Mouse (Mus musculus) hindbrain, embryonic 11.5 days (tissue): ENCODE results near the gene C1qtnf4. TPM values are rescaled to one million over a fixed set of nuclear protein-coding genes. Genes with fewer than 3 reads are reported as not detected.

Experiments used
- ATAC-seq: fragments of 200-750 bp; cut with Nextera tagmentation; 2 replicates; pipeline ENCODE4 v1.8.0; 2017; ENCODE audit warnings: mild to moderate bottlenecking, moderate TSS enrichment, moderate library complexity; ENCODE audit not compliant: low FRiP score
- DNase-seq: peaks from one replicate; pipeline ENCODE4 v3.0.0-alpha.2; 2015; ENCODE audit warnings: low spot score
- H3K27ac ChIP-seq: fragments of 300-500 bp; sonication (generic); 2 replicates; pipeline ENCODE4 v1.5.1; 2014; ENCODE audit warnings: mild to moderate bottlenecking, low read depth, low read length
- H3K27me3 ChIP-seq: fragments of 300-500 bp; sonication (generic); 2 replicates; pipeline ENCODE4 v1.6.1; 2014; ENCODE audit warnings: mild to moderate bottlenecking, low read length, moderate library complexity, mixed read lengths; ENCODE audit not compliant: control insufficient read depth, insufficient read depth
- H3K36me3 ChIP-seq: fragments of 300-500 bp; sonication (generic); 2 replicates; pipeline ENCODE4 v1.6.1; 2014; ENCODE audit warnings: mild to moderate bottlenecking, low read length, moderate library complexity, mixed read lengths; ENCODE audit not compliant: control insufficient read depth, insufficient read depth
- H3K4me1 ChIP-seq: fragments of 300-500 bp; sonication (generic); replicated peaks from 2 replicates; pipeline ENCODE4 v1.6.1; 2014; ENCODE audit warnings: low read length, mixed read lengths; ENCODE audit not compliant: control insufficient read depth, insufficient read depth
- H3K4me2 ChIP-seq: fragments of 300-500 bp; sonication (generic); replicated peaks from 2 replicates; pipeline ENCODE4 v1.6.1; 2014; ENCODE audit warnings: mild to moderate bottlenecking, low read depth, low read length
- H3K4me3 ChIP-seq: fragments of 300-500 bp; sonication (generic); 2 replicates; pipeline ENCODE4 v1.5.1; 2014; ENCODE audit warnings: low read depth, low read length
- H3K9ac ChIP-seq: fragments of 300-500 bp; sonication (generic); 2 replicates; pipeline ENCODE4 v1.6.1; 2014; ENCODE audit warnings: low read depth, low read length
- H3K9me3 ChIP-seq: fragments of 300-500 bp; sonication (generic); 2 replicates; pipeline ENCODE4 v1.6.1; 2016; ENCODE audit warnings: low read length; ENCODE audit not compliant: control insufficient read depth
- WGBS: fragments of 180-500 bp; shearing (Covaris S2); extraction: QIAGEN DNeasy Blood & Tissue Kit; methylation state at CpG from one replicate; pipeline ENCODE4 v1.1.7; 2014; 5-methylcytosine and 5-hydroxymethylcytosine counted together
- polyA plus RNA-seq: library from polyadenylated mRNA; unstranded; fragments of >200 nt; fragmentation: Nextera tagmentation; extraction: Ambion mirVana; gene quantifications from 2 replicates; pipeline ENCODE4 v1.2.1, GENCODE M21; 2014

C1qtnf4 gene
- polyA plus RNA-seq, 1 experiment from 2014 or later: 15.1 TPM

- Histone ChIP-seq H3K27ac (no peak overlapping the region), H3K9ac (no peak overlapping the region), H3K4me1 (peaks cover 5% of the 10 kb centered on the region), H3K36me3 (0 out of 2 replicates have a peak, but pooled peaks cover 7% of the 10 kb centered on the region), H3K9me3 (no peaks in the 10 kb centered on the region), H3K4me3 (no peak overlapping the region), H3K4me2 (no peak overlapping the region), H3K27me3 (no peaks in the 10 kb centered on the region)
- WGBS: 96% methylated on average over 2 of the region's 2 CpGs
- ATAC-seq (no peak), DNase-seq (no peak)
Observed at GRCm38 (mm10) chr2:90913671-90914070, 28.0 kb downstream of the C1qtnf4 start.

GRCm38 (mm10) chr2:90915516-90915915 lies 29.9 kb downstream of the C1qtnf4 start:
- no peak for DNase-seq
- H3K4me2 ChIP-seq: no peak overlapping the region

GRCm38 (mm10) chr2:90916560-90917232 lies 31.0 kb downstream of the C1qtnf4 start:
- Histone ChIP-seq H3K27me3 (no peaks in the 10 kb centered on the region), H3K36me3 (no peaks in the 10 kb centered on the region), H3K9ac (peak overlapping the region; percentile 97), H3K4me2 (peak overlapping the region; percentile 89), H3K27ac (peak overlapping the region; percentile 80), H3K9me3 (no peaks in the 10 kb centered on the region), H3K4me3 (peak overlapping the region; percentile 68), H3K4me1 (peaks cover 5% of the 10 kb centered on the region)
- no peak for DNase-seq
- peak; percentile 22; the same call in 1 of the 2 replicates for ATAC-seq
- 33% methylated on average over 7 of the region's 7 CpGs for WGBS

More at GRCm38 (mm10) chr2:90915516-90915915, 29.9 kb downstream of the C1qtnf4 start:
- H3K4me3 ChIP-seq: no peak overlapping the region
- peaks cover 5% of the 10 kb centered on the region for H3K4me1 ChIP-seq
- no peak for ATAC-seq
- no peaks in the 10 kb centered on the region for H3K27me3 ChIP-seq
- WGBS: 85% methylated on average over 1 of the region's 1 CpGs
- H3K9me3 ChIP-seq: no peaks in the 10 kb centered on the region
- H3K9ac ChIP-seq: 0 out of 2 replicates have a peak overlapping the region, but pooled peaks have one; percentile 4
- H3K36me3 ChIP-seq: no peaks in the 10 kb centered on the region
- H3K27ac ChIP-seq: no peak overlapping the region

- WGBS: under 1% methylated on average over 70 of the region's 73 CpGs
- H3K9me3 ChIP-seq: no peaks in the 10 kb centered on the region
Observed at GRCm38 (mm10) chr2:90917233-90917998, 31.8 kb downstream of the C1qtnf4 start.

GRCm38 (mm10) chr2:90917999-90918698 lies 32.5 kb downstream of the C1qtnf4 start:
- H3K36me3 ChIP-seq: no peaks in the 10 kb centered on the region
- peak overlapping the region; percentile 97 for H3K9ac ChIP-seq
- peaks cover 5% of the 10 kb centered on the region for H3K4me1 ChIP-seq
- 13% methylated on average over 14 of the region's 16 CpGs for WGBS
- H3K27me3 ChIP-seq: no peaks in the 10 kb centered on the region
- no peaks in the 10 kb centered on the region for H3K9me3 ChIP-seq
- H3K27ac ChIP-seq: peak overlapping the region; percentile 80
- ATAC-seq: no peak; the same call in none of the 2 replicates
- peak overlapping the region; percentile 89 for H3K4me2 ChIP-seq
- H3K4me3 ChIP-seq: peak overlapping the region; percentile 68
- peak; percentile 80 for DNase-seq

More at GRCm38 (mm10) chr2:90917233-90917998, 31.8 kb downstream of the C1qtnf4 start:
- H3K4me1 ChIP-seq: peaks cover 5% of the 10 kb centered on the region
- peak; percentile 89 for ATAC-seq
- DNase-seq: peak; percentile 74
- H3K27me3 ChIP-seq: no peaks in the 10 kb centered on the region
- H3K4me2 ChIP-seq: peak overlapping the region; percentile 89
- H3K27ac ChIP-seq: peak overlapping the region; percentile 80
- peak overlapping the region; percentile 97 for H3K9ac ChIP-seq
- H3K4me3 ChIP-seq: peak overlapping the region; percentile 68
- H3K36me3 ChIP-seq: no peaks in the 10 kb centered on the region

GRCm38 (mm10) chr2:90921178-90921577 lies 35.5 kb downstream of the C1qtnf4 start:
- no peak overlapping the region for H3K4me3 ChIP-seq
- H3K9me3 ChIP-seq: no peaks in the 10 kb centered on the region
- peaks cover 5% of the 10 kb centered on the region; the same call in 1 of the 2 replicates for H3K4me1 ChIP-seq
- 87% methylated on average over 1 of the region's 1 CpGs for WGBS
- no peak overlapping the region for H3K9ac ChIP-seq
- H3K4me2 ChIP-seq: no peak overlapping the region
- no peak overlapping the region for H3K27ac ChIP-seq
- no peak for DNase-seq
- ATAC-seq: no peak
- no peaks in the 10 kb centered on the region for H3K36me3 ChIP-seq
- no peaks in the 10 kb centered on the region for H3K27me3 ChIP-seq

- ATAC-seq (no peak), DNase-seq (no peak)
- Histone ChIP-seq H3K4me1 (0 out of 2 replicates have a peak, but pooled peaks cover 3% of the 10 kb centered on the region), H3K27me3 (no peaks in the 10 kb centered on the region), H3K4me3 (no peak overlapping the region), H3K36me3 (no peaks in the 10 kb centered on the region), H3K9ac (no peak overlapping the region), H3K4me2 (no peak overlapping the region), H3K9me3 (no peaks in the 10 kb centered on the region), H3K27ac (no peak overlapping the region)
- WGBS: 90% methylated on average over 2 of the region's 2 CpGs
Observed at GRCm38 (mm10) chr2:90922636-90923035, 37.0 kb downstream of the C1qtnf4 start.

GRCm38 (mm10) chr2:90928566-90928965 lies 42.9 kb downstream of the C1qtnf4 start:
- Histone ChIP-seq H3K4me1 (no peaks in the 10 kb centered on the region), H3K4me3 (no peak overlapping the region), H3K4me2 (no peak overlapping the region), H3K9me3 (no peaks in the 10 kb centered on the region), H3K27ac (no peak overlapping the region), H3K9ac (no peak overlapping the region), H3K36me3 (no peaks in the 10 kb centered on the region), H3K27me3 (no peaks in the 10 kb centered on the region)
- ATAC-seq (no peak), DNase-seq (no peak)
- WGBS: 85% methylated on average over 13 of the region's 13 CpGs
